Mouse (Mus musculus): ENCODE results near the gene Gm13694. TPM values are rescaled to one million over a fixed set of nuclear protein-coding genes. Genes with fewer than 3 reads are reported as not detected.
"Not testable (repeated sequence)": the region's sequence is repeated elsewhere in the genome, so short reads cannot be mapped to it uniquely, and the experiment has no call there.

Gene Gm13694
- total RNA-seq (2014; rRNA removed) (not detected in 2 replicates), polyA plus RNA-seq (2015; fragmentation: Nextera tagmentation; extraction: Ambion mirVana) (not detected in 2 replicates)

- H3K27ac ChIP-seq (ENCODE audit: low read depth, low read length); H3K4me2 ChIP-seq (ENCODE audit: low read depth, low read length, poor library complexity, severe bottlenecking); H3K4me1 ChIP-seq (ENCODE audit: insufficient read depth, low read length); H3K4me3 ChIP-seq (ENCODE audit: low read depth, low read length); H3K9me3 ChIP-seq (ENCODE audit: low read length); H3K36me3 ChIP-seq (ENCODE audit: insufficient read depth, low read length); ATAC-seq (ENCODE audit: low FRiP score); H3K9ac ChIP-seq (replicated peaks; ENCODE audit: low read length, poor library complexity, severe bottlenecking); DNase-seq (ENCODE audit: low spot score); H3K27me3 ChIP-seq (ENCODE audit: insufficient read depth, low read length): not testable (repeated sequence)
- WGBS = no CpG with 5 or more reads among the region's 6 CpGs
These were observed at the start of gene Gm13694 for GRCm38 (mm10) chr2:83978633-83979032. Gm13694 (plus strand) TSS chr2:83978933.

GRCm38 (mm10) chr2:83929478-83930088 lies 49.1 kb upstream of the Gm13694 start:
- WGBS = 66% methylated on average over 2 of the region's 2 CpGs
- H3K9ac ChIP-seq (replicated peaks; ENCODE audit: low read length, poor library complexity, severe bottlenecking) = no peak overlapping the region
- no peak overlapping the region for H3K27ac ChIP-seq (ENCODE audit: low read depth, low read length)
- ATAC-seq (ENCODE audit: low FRiP score) = no peak
- H3K36me3 ChIP-seq (ENCODE audit: insufficient read depth, low read length) = no peaks in the 10 kb centered on the region
- H3K27me3 ChIP-seq (ENCODE audit: insufficient read depth, low read length) = no peaks in the 10 kb centered on the region
- H3K4me2 ChIP-seq (ENCODE audit: low read depth, low read length, poor library complexity, severe bottlenecking) = no peak overlapping the region
- DNase-seq (ENCODE audit: low spot score) = no peak
- H3K9me3 ChIP-seq (ENCODE audit: low read length) = no peaks in the 10 kb centered on the region
- no peak overlapping the region for H3K4me3 ChIP-seq (ENCODE audit: low read depth, low read length)
- no peak for TF ChIP-seq CTCF (IDR thresholded peaks at IDR 0.05)
- no peaks in the 10 kb centered on the region for H3K4me1 ChIP-seq (ENCODE audit: insufficient read depth, low read length)

GRCm38 (mm10) chr2:83940931-83941361 lies 37.8 kb upstream of the Gm13694 start, which contains the start of gene Zswim2:
Zswim2 (minus strand) TSS chr2:83941228.
- Histone ChIP-seq H3K27ac (ENCODE audit: low read depth, low read length) (peak within 1 kb of the TSS; percentile 32), H3K4me2 (ENCODE audit: low read depth, low read length, poor library complexity, severe bottlenecking) (peak within 1 kb of the TSS; percentile 53), H3K36me3 (ENCODE audit: insufficient read depth, low read length) (no peaks in the 10 kb centered on the region), H3K4me1 (ENCODE audit: insufficient read depth, low read length) (no peaks in the 10 kb centered on the region), H3K27me3 (ENCODE audit: insufficient read depth, low read length) (no peaks in the 10 kb centered on the region), H3K9me3 (ENCODE audit: low read length) (no peaks in the 10 kb centered on the region), H3K4me3 (ENCODE audit: low read depth, low read length) (peak within 1 kb of the TSS; percentile 40), H3K9ac (replicated peaks; ENCODE audit: low read length, poor library complexity, severe bottlenecking) (peak within 1 kb of the TSS; percentile 36; the same call in 1 of the 2 replicates)
- WGBS = under 1% methylated on average over 20 of the region's 20 CpGs
- ATAC-seq (ENCODE audit: low FRiP score) (peak; percentile 97), DNase-seq (ENCODE audit: low spot score) (peak; percentile 93)
- TF ChIP-seq CTCF (IDR thresholded peaks at IDR 0.05) = peak; percentile 15; the same call in 1 of the 2 replicates

GRCm38 (mm10) chr2:83941378-83941777 lies 37.4 kb upstream of the Gm13694 start:
- WGBS = 20% methylated on average over 3 of the region's 3 CpGs

GRCm38 (mm10) chr2:83941792-83942191 lies 36.9 kb upstream of the Gm13694 start:
- Histone ChIP-seq H3K9ac (replicated peaks; ENCODE audit: low read length, poor library complexity, severe bottlenecking) (no peak overlapping the region), H3K4me2 (ENCODE audit: low read depth, low read length, poor library complexity, severe bottlenecking) (no peak overlapping the region), H3K4me3 (ENCODE audit: low read depth, low read length) (no peak overlapping the region), H3K9me3 (ENCODE audit: low read length) (no peaks in the 10 kb centered on the region), H3K27me3 (ENCODE audit: insufficient read depth, low read length) (no peaks in the 10 kb centered on the region), H3K27ac (ENCODE audit: low read depth, low read length) (no peak overlapping the region), H3K36me3 (ENCODE audit: insufficient read depth, low read length) (no peaks in the 10 kb centered on the region), H3K4me1 (ENCODE audit: insufficient read depth, low read length) (no peaks in the 10 kb centered on the region)
- no peak for TF ChIP-seq CTCF (IDR thresholded peaks at IDR 0.05)
- DNase-seq (ENCODE audit: low spot score) (no peak), ATAC-seq (ENCODE audit: low FRiP score) (no peak)
- WGBS = 78% methylated on average over 4 of the region's 4 CpGs

More at GRCm38 (mm10) chr2:83941378-83941777, 37.4 kb upstream of the Gm13694 start:
- no peaks in the 10 kb centered on the region for H3K4me1 ChIP-seq (ENCODE audit: insufficient read depth, low read length)
- H3K27ac ChIP-seq (ENCODE audit: low read depth, low read length) = peak overlapping the region; percentile 32; the same call in 1 of the 2 replicates
- H3K9me3 ChIP-seq (ENCODE audit: low read length) = no peaks in the 10 kb centered on the region
- H3K9ac ChIP-seq (replicated peaks; ENCODE audit: low read length, poor library complexity, severe bottlenecking) = no peak overlapping the region
- DNase-seq (ENCODE audit: low spot score) (no peak), ATAC-seq (ENCODE audit: low FRiP score) (peak; percentile 66; the same call in 1 of the 2 replicates)
- peak overlapping the region; percentile 40 for H3K4me3 ChIP-seq (ENCODE audit: low read depth, low read length)
- H3K4me2 ChIP-seq (ENCODE audit: low read depth, low read length, poor library complexity, severe bottlenecking) = peak overlapping the region; percentile 53
- H3K36me3 ChIP-seq (ENCODE audit: insufficient read depth, low read length) = no peaks in the 10 kb centered on the region
- no peaks in the 10 kb centered on the region for H3K27me3 ChIP-seq (ENCODE audit: insufficient read depth, low read length)
- peak; percentile 45 for TF ChIP-seq CTCF (IDR thresholded peaks at IDR 0.05)

- not testable (repeated sequence) for H3K4me3 ChIP-seq (ENCODE audit: low read depth, low read length); H3K9ac ChIP-seq (replicated peaks; ENCODE audit: low read length, poor library complexity, severe bottlenecking); H3K4me2 ChIP-seq (ENCODE audit: low read depth, low read length, poor library complexity, severe bottlenecking); H3K4me1 ChIP-seq (ENCODE audit: insufficient read depth, low read length); DNase-seq (ENCODE audit: low spot score); H3K27ac ChIP-seq (ENCODE audit: low read depth, low read length); H3K36me3 ChIP-seq (ENCODE audit: insufficient read depth, low read length); H3K27me3 ChIP-seq (ENCODE audit: insufficient read depth, low read length); H3K9me3 ChIP-seq (ENCODE audit: low read length); ATAC-seq (ENCODE audit: low FRiP score)
- no CpG with 5 or more reads among the region's 6 CpGs for WGBS
These were observed 23.3 kb upstream of the Gm13694 start, which contains the start of gene Gm13698 for GRCm38 (mm10) chr2:83955393-83955792. Gm13698 (plus strand) TSS chr2:83955693.

GRCm38 (mm10) chr2:83961203-83961602 lies 17.5 kb upstream of the Gm13694 start, which contains the start of gene Gm13693:
Gm13693 (plus strand) TSS chr2:83961503.
- not testable (repeated sequence) for H3K27ac ChIP-seq (ENCODE audit: low read depth, low read length); ATAC-seq (ENCODE audit: low FRiP score); H3K4me1 ChIP-seq (ENCODE audit: insufficient read depth, low read length); DNase-seq (ENCODE audit: low spot score); H3K4me2 ChIP-seq (ENCODE audit: low read depth, low read length, poor library complexity, severe bottlenecking); H3K27me3 ChIP-seq (ENCODE audit: insufficient read depth, low read length); H3K9ac ChIP-seq (replicated peaks; ENCODE audit: low read length, poor library complexity, severe bottlenecking); H3K36me3 ChIP-seq (ENCODE audit: insufficient read depth, low read length); H3K9me3 ChIP-seq (ENCODE audit: low read length); H3K4me3 ChIP-seq (ENCODE audit: low read depth, low read length)
- no CpG with 5 or more reads among the region's 6 CpGs for WGBS

- not testable (repeated sequence) for H3K9me3 ChIP-seq (ENCODE audit: low read length); ATAC-seq (ENCODE audit: low FRiP score); H3K4me3 ChIP-seq (ENCODE audit: low read depth, low read length); H3K36me3 ChIP-seq (ENCODE audit: insufficient read depth, low read length); DNase-seq (ENCODE audit: low spot score); H3K9ac ChIP-seq (replicated peaks; ENCODE audit: low read length, poor library complexity, severe bottlenecking); H3K27ac ChIP-seq (ENCODE audit: low read depth, low read length); H3K4me1 ChIP-seq (ENCODE audit: insufficient read depth, low read length); H3K27me3 ChIP-seq (ENCODE audit: insufficient read depth, low read length); H3K4me2 ChIP-seq (ENCODE audit: low read depth, low read length, poor library complexity, severe bottlenecking)
- no CpG with 5 or more reads among the region's 6 CpGs for WGBS
These were observed 11.7 kb upstream of the Gm13694 start, which contains the start of gene Gm13695 for GRCm38 (mm10) chr2:83967013-83967412. Gm13695 (plus strand) TSS chr2:83967313.

Data from midbrain, postnatal 0 days (tissue).